Mouse (Mus musculus): Measurements from ENCODE around the gene Ksr1.

GRCm38 (mm10) chr11:79187291-79187690 lies 41.1 kb upstream of the Ksr1 start:
- TF ChIP-seq POLR2AphosphoS2 (IDR thresholded peaks at IDR 0.05; ENCODE audit: insufficient read length, low read depth) (no peak), CEBPB (IDR thresholded peaks at IDR 0.05; ENCODE audit: insufficient read depth, poor library complexity, severe bottlenecking) (no peak), SRF (IDR thresholded peaks at IDR 0.05; ENCODE audit: control insufficient read depth, insufficient read length, low read depth) (no peak), MYOD1 (IDR thresholded peaks at IDR 0.05; ENCODE audit: control insufficient read depth in 1 of 3, insufficient read length in 2 of 3, low read depth in 2 of 3) (no peak), MAX (IDR thresholded peaks at IDR 0.05; ENCODE audit: low read depth) (no peak), POLR2A (IDR thresholded peaks at IDR 0.05; ENCODE audit: insufficient read length, low read depth) (no peak), E2F4 (IDR thresholded peaks at IDR 0.05; ENCODE audit: insufficient read depth) (no peak), TCF12 (IDR thresholded peaks at IDR 0.05; ENCODE audit: insufficient read depth, poor library complexity, severe bottlenecking) (no peak), MYOG (IDR thresholded peaks at IDR 0.05; ENCODE audit: control insufficient read depth in 1 of 3, insufficient read depth in 1 of 3, insufficient read length in 2 of 3, low read depth in 2 of 3) (no peak), REST (IDR thresholded peaks at IDR 0.05; ENCODE audit: insufficient read depth, insufficient read length) (no peak), TCF3 (IDR thresholded peaks at IDR 0.05; ENCODE audit: insufficient read length, low read depth) (no peak), USF1 (IDR thresholded peaks at IDR 0.05; ENCODE audit: low read depth) (no peak)
